Mouse (Mus musculus) forebrain, embryonic 12.5 days (tissue): Measurements from ENCODE around the gene Lpar1. TPM values are rescaled to one million over a fixed set of nuclear protein-coding genes. Genes with fewer than 3 reads are reported as not detected.

Source experiments
- ATAC-seq: fragments of 200-750 bp; cut with Nextera tagmentation; 2 replicates; pipeline ENCODE4 v1.8.0; 2017; ENCODE audit warnings: moderate TSS enrichment; ENCODE audit not compliant: low FRiP score
- H3K27ac ChIP-seq: fragments of 300-500 bp; sonication (generic); 2 replicates; pipeline ENCODE4 v1.5.1; 2016; ENCODE audit warnings: mild to moderate bottlenecking
- H3K27me3 ChIP-seq: fragments of 300-500 bp; sonication (generic); 2 replicates; pipeline ENCODE4 v1.6.1; 2016; ENCODE audit warnings: mild to moderate bottlenecking
- H3K36me3 ChIP-seq: fragments of 300-500 bp; sonication (generic); replicated peaks from 2 replicates; pipeline ENCODE4 v1.6.1; 2016; ENCODE audit warnings: mild to moderate bottlenecking
- H3K4me1 ChIP-seq: fragments of 300-500 bp; sonication (generic); 2 replicates; pipeline ENCODE4 v1.6.1; 2016
- H3K4me2 ChIP-seq: fragments of 300-500 bp; sonication (generic); 2 replicates; pipeline ENCODE4 v1.6.1; 2016; ENCODE audit warnings: mild to moderate bottlenecking, moderate library complexity
- H3K4me3 ChIP-seq: fragments of 300-500 bp; sonication (generic); replicated peaks from 2 replicates; pipeline ENCODE4 v1.5.1; 2016; ENCODE audit warnings: mild to moderate bottlenecking
- H3K9ac ChIP-seq: fragments of 300-500 bp; sonication (generic); 2 replicates; pipeline ENCODE4 v1.6.1; 2016; ENCODE audit warnings: mild to moderate bottlenecking
- H3K9me3 ChIP-seq: fragments of 300-500 bp; sonication (generic); 2 replicates; pipeline ENCODE4 v1.6.1; 2016
- WGBS: fragments of 180-500 bp; shearing (Covaris S2); methylation state at CpG from one replicate; pipeline ENCODE4 v1.1.7; 2016; 5-methylcytosine and 5-hydroxymethylcytosine counted together
- polyA plus RNA-seq: library from polyadenylated mRNA; unstranded; fragments of >200 nt; fragmentation: Nextera tagmentation; extraction: Ambion mirVana; gene quantifications from 2 replicates; pipeline ENCODE4 v1.2.1, GENCODE M21; 2016

The Lpar1 gene
- polyA plus RNA-seq, 1 experiment from 2014 or later = 50.2 TPM

GRCm38 (mm10) chr4:58520531-58520930 lies 33.2 kb downstream of the Lpar1 start:
- H3K9ac ChIP-seq = no peak overlapping the region
- H3K9me3 ChIP-seq = no peaks in the 10 kb centered on the region
- H3K27ac ChIP-seq = no peak overlapping the region
- no peak overlapping the region for H3K4me2 ChIP-seq
- no peaks in the 10 kb centered on the region for H3K36me3 ChIP-seq
- no peak for ATAC-seq
- H3K4me1 ChIP-seq = no peaks in the 10 kb centered on the region
- 79% methylated on average over 5 of the region's 5 CpGs for WGBS
- no peaks in the 10 kb centered on the region for H3K27me3 ChIP-seq
- H3K4me3 ChIP-seq = no peak overlapping the region

GRCm38 (mm10) chr4:58519891-58520290 lies 33.8 kb downstream of the Lpar1 start:
- no peaks in the 10 kb centered on the region for H3K4me1 ChIP-seq
- no peaks in the 10 kb centered on the region for H3K9me3 ChIP-seq
- H3K27me3 ChIP-seq = no peaks in the 10 kb centered on the region
- 89% methylated on average over 4 of the region's 4 CpGs for WGBS
- no peak overlapping the region for H3K27ac ChIP-seq
- ATAC-seq = no peak
- no peak overlapping the region for H3K9ac ChIP-seq
- H3K4me3 ChIP-seq = no peak overlapping the region
- no peaks in the 10 kb centered on the region for H3K36me3 ChIP-seq
- H3K4me2 ChIP-seq = no peak overlapping the region

DNA sequence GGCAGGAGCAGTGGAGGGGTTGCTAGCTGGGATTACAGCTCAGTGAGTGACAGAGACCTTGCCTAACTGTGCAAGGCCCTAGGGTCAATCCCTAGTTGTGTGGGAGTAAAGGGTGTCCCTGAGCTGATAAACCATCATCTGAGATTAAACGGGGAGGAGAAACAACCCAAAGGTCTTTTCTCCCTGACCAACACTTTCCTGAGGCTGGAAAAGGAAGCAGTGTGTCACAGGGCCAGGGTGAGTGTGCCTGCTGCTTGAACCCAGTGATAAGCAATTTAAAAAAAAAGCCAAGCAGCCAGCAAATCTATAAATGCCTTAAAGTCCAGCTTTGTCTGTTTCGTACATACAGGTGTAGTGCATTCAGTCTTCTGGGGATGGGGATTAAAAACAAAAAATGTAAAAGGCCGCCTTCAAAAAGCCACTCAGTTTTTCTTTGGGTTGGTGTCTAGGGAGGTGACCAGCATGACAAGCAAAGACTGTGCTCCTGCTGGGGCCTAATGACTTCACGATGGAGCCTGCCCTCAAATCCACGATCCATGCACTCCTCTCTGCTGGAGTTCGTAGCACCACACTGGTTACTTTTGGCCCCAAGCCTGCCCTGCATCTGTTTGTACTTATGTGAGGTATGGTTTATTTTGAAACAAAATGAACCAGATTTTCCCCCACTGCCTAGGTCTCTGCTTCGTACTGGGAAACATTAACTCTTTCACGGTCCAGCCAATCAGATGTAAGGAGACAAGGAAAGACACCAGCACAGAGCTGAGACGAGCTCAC lies 35.3 kb downstream of the Lpar1 start:
- Histone ChIP-seq H3K4me2 (no peak overlapping the region), H3K27ac (no peak overlapping the region), H3K9me3 (no peaks in the 10 kb centered on the region), H3K27me3 (no peaks in the 10 kb centered on the region), H3K4me3 (no peak overlapping the region), H3K9ac (no peak overlapping the region), H3K4me1 (no peaks in the 10 kb centered on the region), H3K36me3 (no peaks in the 10 kb centered on the region)
- 43% methylated on average over 9 of the region's 9 CpGs for WGBS
- no peak for ATAC-seq

DNA sequence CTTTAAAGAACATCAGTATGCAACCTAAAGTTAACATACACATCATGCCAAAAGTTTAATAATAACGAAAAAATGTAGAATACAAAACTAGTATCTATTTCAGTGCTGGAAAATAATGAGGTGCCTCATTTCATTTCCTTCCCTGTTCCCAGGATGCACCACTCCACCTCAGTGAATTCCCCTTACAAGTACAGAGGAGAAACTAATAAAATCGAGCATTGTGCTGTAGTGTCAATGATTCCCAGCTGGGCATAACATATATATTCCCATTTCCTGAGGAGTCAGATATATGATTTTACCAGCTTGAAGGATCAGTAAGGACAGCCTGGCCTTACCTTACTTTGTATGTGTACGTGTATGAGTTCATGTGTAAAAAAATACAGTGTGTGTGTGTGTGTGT lies 36.9 kb downstream of the Lpar1 start:
- Histone ChIP-seq H3K9ac (no peak overlapping the region), H3K4me3 (no peak overlapping the region), H3K4me2 (no peak overlapping the region), H3K27ac (no peak overlapping the region), H3K27me3 (no peaks in the 10 kb centered on the region), H3K9me3 (no peaks in the 10 kb centered on the region), H3K4me1 (no peaks in the 10 kb centered on the region), H3K36me3 (no peaks in the 10 kb centered on the region)
- WGBS = 81% methylated on average over 3 of the region's 3 CpGs
- ATAC-seq = no peak

DNA sequence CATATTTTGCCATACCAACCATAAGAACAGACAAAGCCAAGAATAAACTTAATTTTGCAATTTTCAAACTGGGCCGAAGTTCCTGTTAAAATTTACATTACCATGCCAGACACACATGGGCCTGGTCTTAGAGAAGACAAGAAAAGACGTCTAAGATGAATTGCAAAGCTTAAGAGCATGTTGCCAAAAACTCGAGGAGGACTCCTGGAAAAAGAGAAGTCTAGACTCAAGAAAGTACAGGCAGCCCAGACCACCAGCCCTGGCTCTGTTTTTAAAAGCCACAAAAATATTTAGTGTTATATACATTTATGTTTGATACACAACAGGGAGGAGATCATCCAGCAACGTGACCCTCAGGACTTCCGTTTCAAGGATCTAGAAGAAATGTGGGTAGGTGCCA lies 37.5 kb downstream of the Lpar1 start:
- Histone ChIP-seq H3K9ac (no peak overlapping the region), H3K4me1 (no peaks in the 10 kb centered on the region), H3K27me3 (no peaks in the 10 kb centered on the region), H3K9me3 (no peaks in the 10 kb centered on the region), H3K36me3 (no peaks in the 10 kb centered on the region), H3K27ac (no peak overlapping the region), H3K4me3 (no peak overlapping the region), H3K4me2 (no peak overlapping the region)
- 85% methylated on average over 5 of the region's 5 CpGs for WGBS
- no peak for ATAC-seq

DNA sequence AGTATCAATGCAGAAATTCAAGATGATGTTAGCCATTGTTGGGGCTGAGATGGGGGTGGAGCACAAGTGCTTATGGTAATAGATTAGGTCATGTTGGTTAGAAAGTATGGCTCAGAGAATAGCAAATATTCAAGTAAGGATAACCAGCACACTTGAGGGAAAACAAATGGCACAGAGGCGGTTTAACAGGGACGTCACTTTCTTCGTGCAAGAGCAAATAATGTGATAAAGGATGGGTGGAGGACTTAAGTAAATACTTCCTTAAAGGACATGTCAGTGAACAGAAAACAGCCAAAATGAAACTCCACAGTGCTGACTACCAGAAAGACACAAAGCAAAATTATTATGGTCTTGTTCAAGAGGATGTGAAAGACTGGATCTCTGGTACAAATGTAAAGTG lies 42.1 kb downstream of the Lpar1 start:
- H3K4me2 ChIP-seq = no peak overlapping the region
- H3K27me3 ChIP-seq = no peaks in the 10 kb centered on the region
- no peak overlapping the region for H3K27ac ChIP-seq
- WGBS = 91% methylated on average over 3 of the region's 3 CpGs
- H3K4me3 ChIP-seq = no peak overlapping the region
- H3K9ac ChIP-seq = no peak overlapping the region
- no peaks in the 10 kb centered on the region for H3K36me3 ChIP-seq
- peaks cover 9% of the 10 kb centered on the region; the same call in 1 of the 2 replicates for H3K4me1 ChIP-seq
- ATAC-seq = no peak
- H3K9me3 ChIP-seq = no peaks in the 10 kb centered on the region

GRCm38 (mm10) chr4:58508833-58509232 lies 44.9 kb downstream of the Lpar1 start:
- Histone ChIP-seq H3K4me3 (no peak overlapping the region), H3K27me3 (no peaks in the 10 kb centered on the region), H3K36me3 (no peaks in the 10 kb centered on the region), H3K9ac (no peak overlapping the region), H3K4me1 (peaks cover 9% of the 10 kb centered on the region; the same call in 1 of the 2 replicates), H3K4me2 (no peak overlapping the region), H3K27ac (peak overlapping the region; percentile 67; the same call in 1 of the 2 replicates), H3K9me3 (no peaks in the 10 kb centered on the region)
- WGBS = 13% methylated on average over 7 of the region's 7 CpGs
- peak; percentile 71; the same call in 1 of the 2 replicates for ATAC-seq

DNA sequence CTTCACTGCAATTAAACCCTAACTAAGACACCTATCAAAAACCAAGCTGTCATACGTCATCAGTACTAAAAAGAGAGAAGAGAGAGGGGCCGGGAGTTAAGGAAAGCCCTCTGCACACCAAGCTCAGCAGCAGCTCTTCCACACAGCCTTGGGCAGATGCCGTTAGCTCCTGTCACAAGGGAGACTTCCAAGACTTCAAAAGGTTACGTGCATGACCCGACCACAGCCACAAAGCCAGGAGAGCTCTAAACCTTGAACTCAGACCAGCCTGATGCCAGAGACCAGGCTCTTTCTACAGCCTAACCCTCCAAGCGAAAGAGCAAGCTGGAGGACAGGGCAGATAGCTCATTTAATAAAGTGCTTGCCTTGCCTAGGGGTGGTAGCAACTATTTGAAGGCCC lies 46.2 kb downstream of the Lpar1 start:
- Histone ChIP-seq H3K27ac (no peak overlapping the region), H3K36me3 (no peaks in the 10 kb centered on the region), H3K9ac (no peak overlapping the region), H3K4me3 (no peak overlapping the region), H3K9me3 (no peaks in the 10 kb centered on the region), H3K27me3 (no peaks in the 10 kb centered on the region), H3K4me2 (no peak overlapping the region), H3K4me1 (peaks cover 9% of the 10 kb centered on the region; the same call in 1 of the 2 replicates)
- no peak for ATAC-seq
- WGBS = 89% methylated on average over 6 of the region's 6 CpGs

DNA sequence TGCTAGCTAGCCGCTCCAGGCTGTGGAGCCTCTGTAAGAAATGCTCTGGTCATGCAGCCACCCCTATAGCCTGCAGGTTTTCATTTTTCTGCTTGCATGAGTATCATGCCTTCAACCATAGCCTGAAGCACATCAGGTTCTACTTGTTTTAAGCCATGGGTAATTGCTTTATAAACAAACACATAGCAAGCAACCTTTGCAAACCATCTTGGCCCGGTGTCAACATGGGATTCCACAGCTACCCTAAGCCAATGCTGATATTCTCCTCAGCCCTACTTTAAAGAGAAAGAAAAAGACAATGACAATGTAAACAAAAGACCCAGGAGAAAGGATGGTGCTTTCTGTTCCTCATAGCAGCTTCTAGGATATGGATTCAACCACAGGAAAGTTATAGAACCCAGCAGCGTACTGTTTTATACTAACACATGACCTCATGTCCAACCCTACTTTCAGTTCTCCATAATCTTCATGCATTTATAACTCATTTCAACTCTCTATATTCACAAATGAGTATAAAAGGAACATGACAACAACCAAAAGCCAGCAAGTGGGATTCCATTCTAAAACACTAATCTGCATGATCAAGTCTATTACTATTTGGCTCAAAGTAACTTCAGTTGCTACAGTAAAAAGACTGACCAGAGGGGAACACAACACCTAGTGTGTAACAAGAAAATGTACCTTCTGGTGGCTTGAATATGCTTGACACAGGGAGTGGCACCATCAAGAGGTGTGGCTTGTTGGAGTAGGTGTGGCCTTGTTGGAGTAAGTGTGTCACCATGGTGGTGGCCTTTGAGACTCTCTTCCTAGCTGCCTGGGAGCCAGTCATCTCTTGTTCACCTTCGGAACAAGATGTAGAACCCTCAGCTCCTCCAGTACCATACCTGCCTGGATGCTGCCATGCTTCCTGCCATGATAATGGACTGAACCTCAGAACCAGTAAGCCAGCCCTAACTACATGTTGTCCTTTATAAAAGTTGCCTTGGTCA lies 46.9 kb downstream of the Lpar1 start:
- 91% methylated on average over 4 of the region's 4 CpGs for WGBS
- no peak for ATAC-seq
- H3K27me3 ChIP-seq = no peaks in the 10 kb centered on the region
- H3K27ac ChIP-seq = no peak overlapping the region
- no peaks in the 10 kb centered on the region for H3K9me3 ChIP-seq
- H3K9ac ChIP-seq = no peak overlapping the region
- peaks cover 9% of the 10 kb centered on the region; the same call in 1 of the 2 replicates for H3K4me1 ChIP-seq
- H3K4me3 ChIP-seq = no peak overlapping the region
- H3K4me2 ChIP-seq = no peak overlapping the region
- H3K36me3 ChIP-seq = no peaks in the 10 kb centered on the region

DNA sequence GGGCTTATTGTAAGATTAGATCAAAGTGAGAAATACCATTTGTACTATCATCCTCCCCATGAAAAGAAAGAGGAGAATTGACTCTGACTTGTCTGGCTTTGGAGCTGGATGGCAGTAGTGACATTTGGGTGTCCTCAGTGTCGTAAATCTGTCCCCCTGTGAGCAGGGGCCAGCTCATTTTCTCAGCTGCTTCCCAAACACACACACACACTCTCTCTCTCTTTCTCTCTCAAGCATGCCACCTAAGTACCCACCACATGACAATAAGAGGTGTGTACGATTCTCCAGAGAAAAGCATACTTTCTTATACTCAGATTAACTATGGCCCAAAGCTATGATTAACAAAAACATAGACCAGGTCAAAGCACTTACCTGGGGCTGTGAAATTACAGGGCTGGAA lies 49.4 kb downstream of the Lpar1 start:
- no peaks in the 10 kb centered on the region for H3K36me3 ChIP-seq
- H3K4me2 ChIP-seq = no peak overlapping the region
- ATAC-seq = no peak
- no peak overlapping the region for H3K4me3 ChIP-seq
- 84% methylated on average over 2 of the region's 2 CpGs for WGBS
- H3K4me1 ChIP-seq = peaks cover 16% of the 10 kb centered on the region
- H3K27me3 ChIP-seq = no peaks in the 10 kb centered on the region
- H3K9me3 ChIP-seq = no peaks in the 10 kb centered on the region
- H3K9ac ChIP-seq = no peak overlapping the region
- H3K27ac ChIP-seq = no peak overlapping the region

- H3K4me1 ChIP-seq = peaks cover 12% of the 10 kb centered on the region
- 71% methylated on average over 21 of the region's 21 CpGs for WGBS
- no peak overlapping the region for H3K4me2 ChIP-seq
- no peaks in the 10 kb centered on the region for H3K36me3 ChIP-seq
- no peaks in the 10 kb centered on the region for H3K9me3 ChIP-seq
- no peaks in the 10 kb centered on the region for H3K27me3 ChIP-seq
- no peak overlapping the region for H3K27ac ChIP-seq
- H3K4me3 ChIP-seq = no peak overlapping the region
- peak; percentile 55; the same call in 1 of the 2 replicates for ATAC-seq
- H3K9ac ChIP-seq = no peak overlapping the region
These were observed 52.5 kb downstream of the Lpar1 start for GRCm38 (mm10) chr4:58501012-58501777.

DNA sequence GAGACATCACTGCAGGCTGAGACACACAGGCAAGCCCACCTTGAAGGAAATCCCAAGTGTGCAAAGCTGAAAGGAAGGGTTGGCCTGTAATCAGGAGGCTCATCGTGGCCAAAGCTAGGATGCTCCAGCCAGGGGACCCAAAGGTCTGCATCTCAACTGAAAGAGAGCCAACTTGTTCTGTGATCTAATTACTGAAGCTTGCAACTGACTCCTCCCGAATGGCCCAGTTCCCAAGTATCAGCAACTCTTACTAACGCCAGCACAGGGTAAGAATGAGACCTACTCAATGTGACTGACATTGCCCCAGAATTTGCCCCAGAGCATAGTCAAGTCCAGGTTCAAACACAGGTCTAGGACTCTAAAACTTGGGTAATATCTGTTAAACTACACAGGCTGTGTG lies 53.9 kb downstream of the Lpar1 start:
- no peaks in the 10 kb centered on the region for H3K9me3 ChIP-seq
- H3K27ac ChIP-seq = no peak overlapping the region
- H3K4me1 ChIP-seq = peaks cover 12% of the 10 kb centered on the region
- no peaks in the 10 kb centered on the region for H3K27me3 ChIP-seq
- no peak overlapping the region for H3K4me3 ChIP-seq
- no peak overlapping the region for H3K4me2 ChIP-seq
- ATAC-seq = no peak
- WGBS = 74% methylated on average over 3 of the region's 3 CpGs
- H3K36me3 ChIP-seq = no peaks in the 10 kb centered on the region
- H3K9ac ChIP-seq = no peak overlapping the region
